9 mouse cellular contexts compared by ENCODE assay signal in the genomic region with DNA sequence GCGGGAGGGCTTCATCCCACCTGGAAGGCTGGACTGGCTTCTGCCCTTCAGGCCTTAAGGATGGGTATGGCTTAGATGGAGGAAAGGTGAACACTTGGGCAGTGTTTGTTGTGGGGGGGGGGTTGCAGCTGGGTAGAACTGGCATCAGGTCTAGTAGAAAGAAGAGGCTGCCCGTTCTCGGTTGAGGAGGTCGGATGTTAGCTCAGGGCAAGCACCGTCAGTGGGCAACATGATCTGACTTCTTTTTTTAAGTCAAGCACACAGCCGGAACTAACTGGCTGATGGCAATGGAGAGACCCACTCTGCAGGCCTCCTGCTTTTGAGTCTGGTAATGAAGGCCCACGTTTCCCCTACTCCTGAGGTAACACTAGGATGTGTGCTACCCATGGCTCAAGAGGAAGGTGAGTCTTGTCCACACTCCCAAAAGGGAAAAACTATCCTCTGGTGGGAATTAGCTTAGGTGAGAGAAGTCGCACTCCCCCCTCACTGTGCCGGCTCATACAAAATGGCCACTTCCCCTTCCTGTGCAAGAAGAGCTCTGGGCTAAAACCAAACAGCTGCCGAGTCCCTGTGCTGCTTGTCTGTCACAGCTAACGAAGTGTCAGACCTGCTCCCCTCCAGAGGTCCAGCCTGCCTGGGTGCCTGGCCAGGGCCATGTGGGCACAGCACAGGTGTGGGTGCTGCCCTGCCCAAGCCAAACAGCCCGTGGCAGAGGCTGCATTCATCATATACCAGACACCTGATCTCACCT.
DNase-seq lines count a peak whose midpoint lies in the region; ATAC-seq lines count a peak whose summit lies in the region.
"Had no signal": no experiment of that assay in that cellular context is flagged by ENCODE, and none has a peak within 500 bp of the region (broad histone marks: within the 10 kb centered on the region; RNA-seq: fewer than 3 reads in every experiment).

No protein-coding gene starts in this region.

- 0 out of 2 replicates have a peak, but pooled peaks have one; percentile 11 for ATAC-seq in kidney, embryonic 14.5 days (ENCODE audit: low FRiP score, low TSS enrichment)
- no peak for ATAC-seq in hindbrain, embryonic 14.5 days (ENCODE audit: low FRiP score)

- H3K4me3 ChIP-seq in kidney, embryonic 14.5 days (ENCODE audit: low read length) = no peak overlapping the region
- H3K4me3 ChIP-seq in hindbrain, embryonic 14.5 days (replicated peaks; ENCODE audit: low read length) = no peak overlapping the region
- H3K4me3 ChIP-seq: midbrain, embryonic 12.5 days had no signal

- peak overlapping the region; percentile 55; the same call in 1 of the 2 replicates for H3K27ac ChIP-seq in kidney, embryonic 14.5 days (ENCODE audit: low read depth, low read length)
- peak overlapping the region; percentile 54; the same call in 1 of the 2 replicates for H3K27ac ChIP-seq in hindbrain, embryonic 14.5 days
- H3K27ac ChIP-seq: midbrain, embryonic 12.5 days had no signal

- no peak overlapping the region for H3K4me2 ChIP-seq in kidney, embryonic 14.5 days (replicated peaks; ENCODE audit: low read depth, low read length)
- H3K4me2 ChIP-seq in hindbrain, embryonic 14.5 days (replicated peaks) = no peak overlapping the region
- H3K4me2 ChIP-seq: midbrain, embryonic 12.5 days had no signal

- H3K36me3 ChIP-seq in kidney, embryonic 14.5 days (ENCODE audit: control insufficient read depth, insufficient read depth, low read length) = peaks cover 13% of the 10 kb centered on the region; the same call in 1 of the 2 replicates
- H3K36me3 ChIP-seq in hindbrain, embryonic 14.5 days (replicated peaks; ENCODE audit: control insufficient read depth, insufficient read depth) = no peaks in the 10 kb centered on the region

- H3K4me1 ChIP-seq in kidney, embryonic 14.5 days (ENCODE audit: control insufficient read depth, insufficient read depth, low read length) = peaks cover 42% of the 10 kb centered on the region
- H3K4me1 ChIP-seq in hindbrain, embryonic 14.5 days (replicated peaks; ENCODE audit: control insufficient read depth, insufficient read depth, low read length) = peaks cover 80% of the 10 kb centered on the region

- WGBS in kidney, embryonic 14.5 days = 29% methylated on average over 12 of the region's 12 CpGs
- 71% methylated on average over 12 of the region's 12 CpGs for WGBS in hindbrain, embryonic 14.5 days

- no peak for DNase-seq in kidney, adult 9 months
- DNase-seq in A20 (ENCODE audit: low read depth, low spot score) = peak; percentile 34
- DNase-seq in T-cell, adult 2 months (ENCODE audit: low spot score) = peak; percentile 56
- no peak for DNase-seq in hindbrain, embryonic 14.5 days (ENCODE audit: low spot score)
- DNase-seq in right cerebral cortex, postnatal 10 days (ENCODE audit: low spot score in 2 of 2) = peak; percentile 23 to 31
- no peak for DNase-seq in ovary, postnatal 10 days (ENCODE audit: low spot score)
- no peak for DNase-seq in yolk sac, embryonic 10.5 days (ENCODE audit: low spot score)

- no peak overlapping the region for H3K9ac ChIP-seq in kidney, embryonic 14.5 days (ENCODE audit: low read depth, low read length)
- no peak overlapping the region; the same call in 1 of the 2 replicates for H3K9ac ChIP-seq in hindbrain, embryonic 14.5 days
- H3K9ac ChIP-seq: midbrain, embryonic 12.5 days had no signal

- H3K27me3 ChIP-seq in kidney, embryonic 14.5 days (ENCODE audit: control insufficient read depth, insufficient read depth, low read length) = no peaks in the 10 kb centered on the region
- H3K27me3 ChIP-seq in hindbrain, embryonic 14.5 days (ENCODE audit: control insufficient read depth, insufficient read depth, low read length) = no peaks in the 10 kb centered on the region
- H3K27me3 ChIP-seq: midbrain, embryonic 12.5 days had no signal

- no peaks in the 10 kb centered on the region for H3K9me3 ChIP-seq in kidney, embryonic 14.5 days (ENCODE audit: control insufficient read depth, low read length)
- H3K9me3 ChIP-seq in hindbrain, embryonic 14.5 days (ENCODE audit: control insufficient read depth, low read length) = no peaks in the 10 kb centered on the region
- H3K9me3 ChIP-seq: midbrain, embryonic 12.5 days had no signal

Comparison
In these comparisons a context has a peak if more than half of its experiments do, and no peak if none do; other contexts are left out.
1. DNase-seq: peak in A20 (single experiment), T-cell, adult 2 months (single experiment) and right cerebral cortex, postnatal 10 days (2 of 2); none in kidney, adult 9 months (single experiment), hindbrain, embryonic 14.5 days (single experiment), ovary, postnatal 10 days (single experiment) and yolk sac, embryonic 10.5 days (single experiment).